Mouse (Mus musculus) mesoderm, embryonic 11.5 days (tissue): Measurements from ENCODE around the gene Lamp1.

Experiments
- DNase-seq: peaks from one replicate; pipeline ENCODE4 v3.0.0-alpha.2; 2012; ENCODE audit warnings: low read depth, low spot score

Lamp1 gene

GRCm38 (mm10) chr8:13200301-13201012 lies 41.5 kb downstream of the Lamp1 start, which contains the start of gene Grtp1:
Gene Grtp1 (minus strand): TSS chr8:13200620.
- peak; percentile 48 for DNase-seq

GRCm38 (mm10) chr8:13201013-13201334 lies 42.0 kb downstream of the Lamp1 start:
- DNase-seq: no peak

- no peak for DNase-seq
These were observed 43.1 kb downstream of the Lamp1 start for GRCm38 (mm10) chr8:13202041-13202440.

GRCm38 (mm10) chr8:13202806-13203205 lies 43.8 kb downstream of the Lamp1 start:
- no peak for DNase-seq

GRCm38 (mm10) chr8:13203472-13203871 lies 44.5 kb downstream of the Lamp1 start:
- DNase-seq: no peak

GRCm38 (mm10) chr8:13204371-13205140 lies 45.6 kb downstream of the Lamp1 start:
- DNase-seq: no peak

GRCm38 (mm10) chr8:13205311-13205710 lies 46.4 kb downstream of the Lamp1 start:
- DNase-seq: no peak

GRCm38 (mm10) chr8:13206290-13206689 lies 47.3 kb downstream of the Lamp1 start:
- DNase-seq: no peak

- no peak for DNase-seq
These were observed 49.8 kb downstream of the Lamp1 start for GRCm38 (mm10) chr8:13208627-13209355.

GRCm38 (mm10) chr8:13209770-13210169 lies 50.8 kb downstream of the Lamp1 start:
- DNase-seq: no peak

GRCm38 (mm10) chr8:13213479-13214268 lies 54.7 kb downstream of the Lamp1 start:
- DNase-seq: peak; percentile 87

- no peak for DNase-seq
These were observed 57.4 kb downstream of the Lamp1 start for GRCm38 (mm10) chr8:13216386-13216785.

- DNase-seq: no peak
These were observed 58.1 kb downstream of the Lamp1 start for GRCm38 (mm10) chr8:13217093-13217492.

- DNase-seq: no peak
These were observed 59.0 kb downstream of the Lamp1 start for GRCm38 (mm10) chr8:13217986-13218385.

- DNase-seq: no peak
These were observed 59.5 kb downstream of the Lamp1 start for GRCm38 (mm10) chr8:13218441-13218840.

- no peak for DNase-seq
These were observed 65.5 kb downstream of the Lamp1 start for GRCm38 (mm10) chr8:13224426-13224825.
